Comparison of ENCODE assay signal across 10 mouse cellular contexts in genomic region chr3:20076145-20077053, GRCm38 (mm10). TPM values are rescaled to one million over a fixed set of nuclear protein-coding genes. Genes with fewer than 3 reads are reported as not detected.
DNase-seq lines count a peak whose midpoint lies in the region; ATAC-seq lines count a peak whose summit lies in the region.
"Had no signal": no experiment of that assay in that cellular context is flagged by ENCODE, and none has a peak within 500 bp of the region (broad histone marks: within the 10 kb centered on the region; RNA-seq: fewer than 3 reads in every experiment).

No protein-coding gene starts in this region.

- peaks cover 38% of the 10 kb centered on the region; the same call in 1 of the 2 replicates for H3K36me3 ChIP-seq in kidney, embryonic 15.5 days
- H3K36me3 ChIP-seq in heart, embryonic 16.5 days (ENCODE audit: control insufficient read depth, insufficient read depth): peaks cover 9% of the 10 kb centered on the region; the same call in 1 of the 2 replicates

- WGBS in kidney, embryonic 15.5 days: 80% methylated on average over 11 of the region's 11 CpGs
- WGBS in heart, embryonic 16.5 days: 55% methylated on average over 11 of the region's 11 CpGs

- H3K4me3 ChIP-seq in kidney, embryonic 15.5 days (replicated peaks): no peak overlapping the region
- peak overlapping the region; percentile 26 for H3K4me3 ChIP-seq in heart, embryonic 16.5 days (ENCODE audit: low read length)
- H3K4me3 ChIP-seq: forebrain, embryonic 10.5 days; liver, embryonic 15.5 days had no signal

- no peak overlapping the region for H3K4me2 ChIP-seq in kidney, embryonic 15.5 days
- H3K4me2 ChIP-seq in heart, embryonic 16.5 days (ENCODE audit: low read depth, low read length): peak overlapping the region; percentile 54
- H3K4me2 ChIP-seq: liver, embryonic 15.5 days had no signal

- H3K9ac ChIP-seq in kidney, embryonic 15.5 days: no peak overlapping the region
- no peak overlapping the region for H3K9ac ChIP-seq in heart, embryonic 16.5 days (ENCODE audit: low read length)
- H3K9ac ChIP-seq: liver, embryonic 15.5 days had no signal

- no peaks in the 10 kb centered on the region for H3K4me1 ChIP-seq in kidney, embryonic 15.5 days
- H3K4me1 ChIP-seq in heart, embryonic 16.5 days (ENCODE audit: control insufficient read depth, insufficient read depth, low read length): peaks cover 9% of the 10 kb centered on the region
- H3K4me1 ChIP-seq: forebrain, embryonic 10.5 days; liver, embryonic 15.5 days had no signal

- H3K27ac ChIP-seq in kidney, embryonic 15.5 days: no peak overlapping the region
- peak overlapping the region; percentile 64 for H3K27ac ChIP-seq in heart, embryonic 16.5 days (ENCODE audit: low read length)
- H3K27ac ChIP-seq: forebrain, embryonic 10.5 days; liver, embryonic 15.5 days had no signal

- no peaks in the 10 kb centered on the region for H3K9me3 ChIP-seq in kidney, embryonic 15.5 days (replicated peaks)
- no peaks in the 10 kb centered on the region for H3K9me3 ChIP-seq in heart, embryonic 16.5 days (replicated peaks; ENCODE audit: control insufficient read depth, low read length)
- H3K9me3 ChIP-seq: forebrain, embryonic 10.5 days; liver, embryonic 15.5 days had no signal

- peak; percentile 16 to 42 for DNase-seq in adrenal gland, adult (ENCODE audit: inconsistent age in 2 of 2, low spot score in 1 of 2)
- DNase-seq in adrenal gland, postnatal 14 days: no peak
- peak; percentile 25 for DNase-seq in kidney, adult 9 months
- DNase-seq in urinary bladder, adult 2 months (ENCODE audit: low spot score): no peak
- no peak for DNase-seq in urinary bladder, postnatal 10 days (ENCODE audit: low spot score)

- H3K27me3 ChIP-seq in kidney, embryonic 15.5 days: no peaks in the 10 kb centered on the region
- H3K27me3 ChIP-seq in heart, embryonic 16.5 days (ENCODE audit: control insufficient read depth, insufficient read depth, low read length): no peaks in the 10 kb centered on the region
- H3K27me3 ChIP-seq: liver, embryonic 15.5 days had no signal

- ATAC-seq in kidney, embryonic 15.5 days (replicated peaks; ENCODE audit: low FRiP score): no peak
- ATAC-seq in CD4-positive, CD25-positive, alpha-beta regulatory T cell, adult 4 months: peak; percentile 57
- ATAC-seq in heart, embryonic 16.5 days (replicated peaks; ENCODE audit: extremely low read depth, insufficient read depth, low FRiP score): peak; percentile 58; the same call in 1 of the 2 replicates

RNA-seq across cellular contexts. Expression of gene Hltf, which starts 18.8 kb away (rescaled TPM):
- total RNA-seq in adrenal gland, postnatal 14 days (2021): 18.9 and 20.5 TPM in 2 replicates
- polyA plus RNA-seq in kidney, embryonic 15.5 days (2015; fragmentation: Nextera tagmentation; extraction: Ambion mirVana): 17.7 and 18.3 TPM in 2 replicates
- polyA plus RNA-seq in CD4-positive, CD25-positive, alpha-beta regulatory T cell, adult 4 months (2017; shearing (Covaris generic)): 10 to 100 TPM; 70.5 to 78.2 TPM
- 14.3 and 14.7 TPM in 2 replicates for polyA plus RNA-seq in heart, embryonic 16.5 days (2015; fragmentation: Nextera tagmentation; extraction: Ambion mirVana)
- polyA plus RNA-seq in urinary bladder, adult 2 months (2012; rRNA removed): 17.4 and 18.1 TPM in 2 replicates

RNA-seq across cellular contexts. Expression of gene Hps3, which starts 41.3 kb away (rescaled TPM):
- total RNA-seq in adrenal gland, postnatal 14 days (2021): 10.1 and 15.5 TPM in 2 replicates
- polyA plus RNA-seq in kidney, embryonic 15.5 days (2015; fragmentation: Nextera tagmentation; extraction: Ambion mirVana): 10.1 and 12.2 TPM in 2 replicates
- 10 to 100 TPM; 29.4 to 32.5 TPM for polyA plus RNA-seq in CD4-positive, CD25-positive, alpha-beta regulatory T cell, adult 4 months (2017; shearing (Covaris generic))
- 12.0 and 12.1 TPM in 2 replicates for polyA plus RNA-seq in heart, embryonic 16.5 days (2015; fragmentation: Nextera tagmentation; extraction: Ambion mirVana)
- 14.0 and 18.9 TPM in 2 replicates for polyA plus RNA-seq in urinary bladder, adult 2 months (2012; rRNA removed)

Comparison
In these comparisons a context has a peak if more than half of its experiments do, and no peak if none do; other contexts are left out.
1. DNase-seq: peak in adrenal gland, adult (2 of 2) and kidney, adult 9 months (single experiment); none in adrenal gland, postnatal 14 days (single experiment), urinary bladder, adult 2 months (single experiment) and urinary bladder, postnatal 10 days (single experiment).